Mouse (Mus musculus) liver, embryonic 14.5 days (tissue): ENCODE measurements at regions not wholly inside any gene's neighbourhood (a gene's known extent, or its start where the extent isn't known, plus 50 kb on each side); places are given as distances from the start of the nearest gene placed in this dataset.

Experiments
- CTCF ChIP-seq: IDR thresholded peaks from 2 replicates; pipeline ENCODE4 v1.5.1; 2016; ENCODE audit warnings: antibody characterized with exemption, low read depth, control low read depth
- EP300 ChIP-seq: IDR thresholded peaks from 2 replicates; pipeline ENCODE4 v1.6.1; 2016; ENCODE audit warnings: antibody characterized with exemption, low read depth

DNA sequence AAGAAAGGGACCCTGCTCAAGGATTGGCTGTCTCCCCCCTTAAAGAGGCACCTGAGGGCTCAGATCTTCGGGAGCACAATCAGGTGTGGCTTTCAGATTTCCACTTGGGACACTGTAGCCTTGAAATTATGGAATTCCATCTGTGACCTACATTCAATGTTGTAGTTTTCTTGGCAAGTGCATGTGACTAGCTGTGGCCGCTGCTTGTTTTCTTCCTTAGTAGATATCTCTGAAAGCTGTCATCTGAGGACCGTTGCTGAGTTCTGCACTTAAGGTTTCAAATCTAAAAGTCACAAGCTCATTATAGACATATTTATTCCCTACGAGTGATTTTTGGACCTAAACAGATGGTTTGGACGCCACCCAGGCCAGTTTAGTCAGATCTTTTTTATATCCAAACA lies 531.3 kb downstream of the Rnf144a start:
- TF ChIP-seq CTCF (no peak), EP300 (no peak)
